Mouse (Mus musculus) cerebellum, postnatal 10 days (tissue): ENCODE results near the gene Cdh11.

Source experiments
- DNase-seq, 2 experiments: peaks; one replicate each; pipeline ENCODE4 v3.0.0; 2021; ENCODE audit warnings: mixed read lengths in 2 of 2

Gene Cdh11

GRCm38 (mm10) chr8:102785592-102786416, at the start of gene Cdh11:
Cdh11 (minus strand) TSS chr8:102785642.
- no peak for DNase-seq

- DNase-seq: no peak
Measured at GRCm38 (mm10) chr8:102813959-102814358, 28.5 kb upstream of the Cdh11 start.

- peak; percentile 65 to 80 for DNase-seq
Measured at GRCm38 (mm10) chr8:102790303-102790702, 4.9 kb upstream of the Cdh11 start.

GRCm38 (mm10) chr8:102786467-102787360, 1.3 kb upstream of the Cdh11 start:
- DNase-seq: peak; percentile 45 to 46

- DNase-seq: peak; percentile 75 to 80
Measured at GRCm38 (mm10) chr8:102784835-102785455, 497 bp downstream of the Cdh11 start.

GRCm38 (mm10) chr8:102783821-102784591, 1.4 kb downstream of the Cdh11 start:
- peak; percentile 58 to 64 for DNase-seq

- no peak for DNase-seq
Measured at GRCm38 (mm10) chr8:102782707-102783489, 2.5 kb downstream of the Cdh11 start.

GRCm38 (mm10) chr8:102780899-102781298, 4.5 kb downstream of the Cdh11 start:
- DNase-seq: peak; percentile 92 to 94

GRCm38 (mm10) chr8:102774594-102774993, 10.8 kb downstream of the Cdh11 start:
- no peak for DNase-seq

GRCm38 (mm10) chr8:102771456-102771855, 14.0 kb downstream of the Cdh11 start:
- no peak for DNase-seq

GRCm38 (mm10) chr8:102753839-102754238, 31.6 kb downstream of the Cdh11 start:
- no peak for DNase-seq

GRCm38 (mm10) chr8:102742940-102743339, 42.5 kb downstream of the Cdh11 start:
- DNase-seq: no peak

- no peak for DNase-seq
Measured at GRCm38 (mm10) chr8:102742008-102742591, 43.3 kb downstream of the Cdh11 start.

GRCm38 (mm10) chr8:102740963-102741362, 44.5 kb downstream of the Cdh11 start:
- no peak for DNase-seq

GRCm38 (mm10) chr8:102738961-102739487, 46.4 kb downstream of the Cdh11 start:
- peak; percentile 72 to 83 for DNase-seq

GRCm38 (mm10) chr8:102738395-102738794, 47.0 kb downstream of the Cdh11 start:
- DNase-seq: no peak

GRCm38 (mm10) chr8:102734419-102734818, 51.0 kb downstream of the Cdh11 start:
- no peak for DNase-seq

- no peak for DNase-seq
Measured at GRCm38 (mm10) chr8:102726206-102726935, 59.1 kb downstream of the Cdh11 start.

- DNase-seq: peak; percentile 18 to 35
Measured at GRCm38 (mm10) chr8:102725496-102725895, 59.9 kb downstream of the Cdh11 start.

- peak; percentile 32 to 50 for DNase-seq
Measured at GRCm38 (mm10) chr8:102715956-102716355, 69.5 kb downstream of the Cdh11 start.
